Mouse (Mus musculus): ENCODE measurements at regions not wholly inside any gene's neighbourhood (a gene's known extent, or its start where the extent isn't known, plus 50 kb on each side); places are given as distances from the start of the nearest gene placed in this dataset.

DNA sequence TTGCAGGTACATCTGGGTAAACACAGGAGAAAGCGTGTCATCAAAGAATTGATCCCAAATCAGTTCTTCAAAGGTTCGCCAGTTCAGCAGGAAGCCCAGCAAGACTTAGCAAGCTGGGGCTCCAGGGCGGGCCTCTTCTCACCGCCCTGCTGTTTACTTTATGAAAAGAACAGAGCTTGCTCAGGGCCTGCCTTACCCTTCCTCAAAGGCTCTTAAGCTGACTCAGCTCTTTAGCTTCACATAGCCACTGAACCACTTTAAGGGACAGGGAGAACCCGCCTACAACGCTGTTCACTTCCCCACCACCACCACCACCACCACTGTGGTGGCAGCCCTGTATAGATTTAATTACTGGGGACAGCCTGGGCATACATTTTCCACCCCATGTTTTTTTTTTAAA lies 148.5 kb downstream of the Clic5 start:
- 35% methylated on average over 6 of the region's 6 CpGs for WGBS
- TF ChIP-seq CTCF (IDR thresholded peaks at IDR 0.05; ENCODE audit: control insufficient read depth, insufficient read depth, low read length) (no peak), POLR2A (IDR thresholded peaks at IDR 0.05; ENCODE audit: borderline replicate concordance, control insufficient read depth, low read depth, low read length) (no peak)
- no peaks in the 10 kb centered on the region; the same call in 1 of the 2 replicates for H3K4me1 ChIP-seq (ENCODE audit: control insufficient read depth, insufficient read depth, low read length)
- H3K27ac ChIP-seq (ENCODE audit: control insufficient read depth, insufficient read depth, low read depth, low read length, poor library complexity): no peak overlapping the region
- H3K4me3 ChIP-seq (replicated peaks; ENCODE audit: control insufficient read depth, low read depth, low read length): no peak overlapping the region

- H3K4me1 ChIP-seq (ENCODE audit: control insufficient read depth, insufficient read depth, low read length): no peaks in the 10 kb centered on the region; the same call in 1 of the 2 replicates
- WGBS: 65% methylated on average over 5 of the region's 5 CpGs
- H3K4me3 ChIP-seq (replicated peaks; ENCODE audit: control insufficient read depth, low read depth, low read length): no peak overlapping the region
- H3K27ac ChIP-seq (ENCODE audit: control insufficient read depth, insufficient read depth, low read depth, low read length, poor library complexity): no peak overlapping the region
- TF ChIP-seq CTCF (IDR thresholded peaks at IDR 0.05; ENCODE audit: control insufficient read depth, insufficient read depth, low read length) (no peak), POLR2A (IDR thresholded peaks at IDR 0.05; ENCODE audit: borderline replicate concordance, control insufficient read depth, low read depth, low read length) (no peak)
Observed at GRCm38 (mm10) chr17:44337253-44337652, 148.9 kb downstream of the Clic5 start.

DNA sequence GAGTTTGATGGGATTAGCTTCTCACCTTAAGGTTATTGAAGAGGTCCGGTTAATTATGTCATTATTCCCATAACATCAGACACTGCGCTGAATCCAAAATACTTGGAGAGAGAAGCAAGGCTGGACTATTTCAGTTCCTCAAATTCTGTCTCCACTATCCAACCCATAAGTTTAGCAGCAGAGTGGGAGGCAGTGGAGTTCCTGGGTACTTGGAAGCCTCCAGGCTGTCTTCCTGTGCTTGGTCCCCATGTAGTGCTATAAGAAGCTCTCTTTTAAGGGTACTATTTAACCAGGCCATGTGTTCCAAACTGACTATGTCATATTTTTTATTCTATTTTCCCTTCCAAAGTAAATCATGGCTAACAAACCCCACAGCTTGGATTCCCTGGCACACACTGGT lies 156.2 kb downstream of the Clic5 start:
- no peak overlapping the region for H3K27ac ChIP-seq (ENCODE audit: control insufficient read depth, insufficient read depth, low read depth, low read length, poor library complexity)
- WGBS: 82% methylated on average over 2 of the region's 2 CpGs
- no peaks in the 10 kb centered on the region for H3K4me1 ChIP-seq (ENCODE audit: control insufficient read depth, insufficient read depth, low read length)
- TF ChIP-seq CTCF (IDR thresholded peaks at IDR 0.05; ENCODE audit: control insufficient read depth, insufficient read depth, low read length) (no peak), POLR2A (IDR thresholded peaks at IDR 0.05; ENCODE audit: borderline replicate concordance, control insufficient read depth, low read depth, low read length) (no peak)
- no peak overlapping the region for H3K4me3 ChIP-seq (replicated peaks; ENCODE audit: control insufficient read depth, low read depth, low read length)

GRCm38 (mm10) chr17:44345374-44345773 lies 157.0 kb downstream of the Clic5 start:
- Histone ChIP-seq H3K4me3 (replicated peaks; ENCODE audit: control insufficient read depth, low read depth, low read length) (no peak overlapping the region), H3K4me1 (ENCODE audit: control insufficient read depth, insufficient read depth, low read length) (no peaks in the 10 kb centered on the region), H3K27ac (ENCODE audit: control insufficient read depth, insufficient read depth, low read depth, low read length, poor library complexity) (no peak overlapping the region)
- TF ChIP-seq POLR2A (IDR thresholded peaks at IDR 0.05; ENCODE audit: borderline replicate concordance, control insufficient read depth, low read depth, low read length) (no peak), CTCF (IDR thresholded peaks at IDR 0.05; ENCODE audit: control insufficient read depth, insufficient read depth, low read length) (no peak)
- WGBS: 53% methylated on average over 2 of the region's 2 CpGs

DNA sequence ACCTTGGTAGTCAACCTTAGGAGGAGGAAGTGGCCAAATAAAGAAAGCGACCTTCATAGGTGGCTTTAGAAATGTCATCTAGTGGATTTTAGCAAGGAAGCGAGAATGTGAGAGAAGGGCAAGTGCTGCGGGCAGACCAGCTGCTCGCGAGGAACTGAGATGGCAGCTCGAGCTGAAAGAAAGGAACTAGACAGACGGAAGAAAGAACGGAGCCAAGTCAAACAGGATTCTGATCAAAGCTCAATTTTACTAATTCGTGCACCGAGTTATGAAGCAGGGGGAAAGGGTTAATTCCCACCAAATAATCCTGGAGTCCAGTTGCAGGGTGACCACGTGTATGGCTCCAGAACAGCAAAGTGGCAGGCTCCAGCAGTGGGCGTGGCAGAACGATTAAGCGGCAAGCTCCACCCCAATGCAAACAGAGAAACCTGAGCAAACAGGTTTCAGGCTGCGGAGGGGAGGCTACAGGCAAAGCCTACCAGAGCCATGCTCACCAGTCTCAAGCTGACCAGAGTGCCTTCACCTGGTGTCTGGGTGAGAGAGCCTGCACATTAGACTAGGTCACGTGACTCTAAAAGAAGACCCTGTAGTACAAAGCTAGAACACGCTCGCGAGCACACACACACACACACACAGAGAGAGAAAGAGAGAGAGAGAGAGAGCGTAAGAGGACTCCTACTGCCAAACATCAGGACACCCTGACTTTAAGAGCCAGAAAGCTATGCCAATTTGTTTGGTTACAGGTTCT lies 162.0 kb downstream of the Clic5 start:
- 26% methylated on average over 20 of the region's 20 CpGs for WGBS

DNA sequence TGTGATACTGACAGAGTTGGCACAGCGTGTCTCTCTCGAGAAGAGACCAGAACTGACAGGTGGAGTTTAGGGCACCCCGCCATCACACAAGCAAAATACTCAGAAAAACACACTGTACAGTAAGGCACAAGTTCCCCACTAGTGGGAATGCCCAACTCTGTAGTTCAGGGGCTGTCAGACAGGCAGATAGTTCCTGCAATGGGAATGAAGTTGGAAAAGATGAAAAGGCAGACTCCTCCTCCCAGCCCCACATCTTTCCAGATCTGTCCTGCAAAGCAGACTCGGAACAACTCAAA lies 162.5 kb downstream of the Clic5 start:
- TF ChIP-seq CTCF (IDR thresholded peaks at IDR 0.05; ENCODE audit: control insufficient read depth, insufficient read depth, low read length): no peak
- TF ChIP-seq POLR2A (IDR thresholded peaks at IDR 0.05; ENCODE audit: borderline replicate concordance, control insufficient read depth, low read depth, low read length): no peak
- H3K4me3 ChIP-seq (replicated peaks; ENCODE audit: control insufficient read depth, low read depth, low read length): no peak overlapping the region
- no peaks in the 10 kb centered on the region; the same call in 1 of the 2 replicates for H3K4me1 ChIP-seq (ENCODE audit: control insufficient read depth, insufficient read depth, low read length)
- H3K27ac ChIP-seq (ENCODE audit: control insufficient read depth, insufficient read depth, low read depth, low read length, poor library complexity): no peak overlapping the region
- WGBS: 70% methylated on average over 4 of the region's 4 CpGs

More for the DNA sequence above, 162.0 kb downstream of the Clic5 start:
- TF ChIP-seq POLR2A (IDR thresholded peaks at IDR 0.05; ENCODE audit: borderline replicate concordance, control insufficient read depth, low read depth, low read length) (no peak), CTCF (IDR thresholded peaks at IDR 0.05; ENCODE audit: control insufficient read depth, insufficient read depth, low read length) (no peak)
- H3K4me1 ChIP-seq (ENCODE audit: control insufficient read depth, insufficient read depth, low read length): no peaks in the 10 kb centered on the region; the same call in 1 of the 2 replicates
- no peak overlapping the region for H3K4me3 ChIP-seq (replicated peaks; ENCODE audit: control insufficient read depth, low read depth, low read length)
- H3K27ac ChIP-seq (ENCODE audit: control insufficient read depth, insufficient read depth, low read depth, low read length, poor library complexity): no peak overlapping the region

DNA sequence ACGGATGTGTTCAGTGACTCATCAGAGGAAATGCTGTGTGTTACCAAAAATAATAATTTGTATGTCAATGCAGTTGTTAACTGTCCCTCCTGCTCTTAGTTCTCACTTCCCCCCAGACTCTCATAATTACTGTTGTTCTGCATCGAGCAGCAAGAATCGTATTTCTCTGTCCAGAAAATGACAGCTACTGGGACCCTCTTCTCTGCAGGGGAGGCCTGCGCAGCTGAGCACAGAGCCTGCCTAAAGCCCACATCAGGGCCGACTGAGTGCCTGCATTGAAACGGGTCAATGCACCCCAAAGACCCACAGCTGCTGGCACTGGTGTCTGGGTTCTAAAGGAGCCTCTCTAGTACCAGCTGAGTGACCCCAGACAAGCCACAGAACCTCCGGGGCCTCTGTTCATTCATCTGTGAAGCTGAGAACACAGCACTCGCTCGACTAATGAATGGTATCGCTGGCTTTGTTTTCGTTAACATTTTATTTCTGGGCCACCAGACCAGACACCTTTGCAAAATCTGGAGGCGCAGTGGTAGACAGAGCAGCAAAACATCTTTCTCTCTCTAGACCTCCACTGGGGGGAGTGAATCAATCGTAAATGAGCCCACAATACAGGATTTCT lies 163.2 kb downstream of the Clic5 start:
- 53% methylated on average over 13 of the region's 13 CpGs for WGBS
- H3K27ac ChIP-seq (ENCODE audit: control insufficient read depth, insufficient read depth, low read depth, low read length, poor library complexity): no peak overlapping the region
- no peaks in the 10 kb centered on the region; the same call in 1 of the 2 replicates for H3K4me1 ChIP-seq (ENCODE audit: control insufficient read depth, insufficient read depth, low read length)
- no peak overlapping the region for H3K4me3 ChIP-seq (replicated peaks; ENCODE audit: control insufficient read depth, low read depth, low read length)
- TF ChIP-seq POLR2A (IDR thresholded peaks at IDR 0.05; ENCODE audit: borderline replicate concordance, control insufficient read depth, low read depth, low read length) (no peak), CTCF (IDR thresholded peaks at IDR 0.05; ENCODE audit: control insufficient read depth, insufficient read depth, low read length) (no peak)

GRCm38 (mm10) chr17:44352142-44352541 lies 163.8 kb downstream of the Clic5 start:
- H3K4me3 ChIP-seq (replicated peaks; ENCODE audit: control insufficient read depth, low read depth, low read length): no peak overlapping the region
- no peaks in the 10 kb centered on the region; the same call in 1 of the 2 replicates for H3K4me1 ChIP-seq (ENCODE audit: control insufficient read depth, insufficient read depth, low read length)
- no peak for TF ChIP-seq CTCF (IDR thresholded peaks at IDR 0.05; ENCODE audit: control insufficient read depth, insufficient read depth, low read length)
- TF ChIP-seq POLR2A (IDR thresholded peaks at IDR 0.05; ENCODE audit: borderline replicate concordance, control insufficient read depth, low read depth, low read length): no peak
- WGBS: 85% methylated on average over 13 of the region's 13 CpGs
- H3K27ac ChIP-seq (ENCODE audit: control insufficient read depth, insufficient read depth, low read depth, low read length, poor library complexity): no peak overlapping the region
